Mouse (Mus musculus) urinary bladder, postnatal 25 days (tissue): ENCODE measurements around the gene Dppa5a.
A peak's percentile ranks its signal among the peaks of the same experiment; 100 is the strongest.
"Not testable (repeated sequence)": the region's sequence is repeated elsewhere in the genome, so short reads cannot be mapped to it uniquely, and the experiment has no call there.

Source experiments
- DNase-seq: peaks from one replicate; pipeline ENCODE4 v3.0.0; 2022; ENCODE audit warnings: low spot score

Dppa5a gene

GRCm38 (mm10) chr9:78367959-78368358 lies at the start of gene Dppa5a:
Gene Dppa5a, minus strand, starts transcription at chr9:78368177.
- DNase-seq = not testable (repeated sequence)

GRCm38 (mm10) chr9:78401596-78401995 lies 33.6 kb upstream of the Dppa5a start:
- no peak for DNase-seq

GRCm38 (mm10) chr9:78400570-78400969 lies 32.6 kb upstream of the Dppa5a start:
- DNase-seq = no peak

- DNase-seq = no peak
These were observed 28.5 kb upstream of the Dppa5a start for GRCm38 (mm10) chr9:78396517-78396916.

- peak; percentile 25 for DNase-seq
These were observed 27.8 kb upstream of the Dppa5a start, which contains the start of gene Ddx43 for GRCm38 (mm10) chr9:78395630-78396351. Gene Ddx43, plus strand, starts transcription at chr9:78395777.

- no peak for DNase-seq
These were observed 27.3 kb upstream of the Dppa5a start for GRCm38 (mm10) chr9:78395244-78395629.

- DNase-seq = no peak
These were observed 26.6 kb upstream of the Dppa5a start for GRCm38 (mm10) chr9:78394602-78395001.

GRCm38 (mm10) chr9:78393741-78394140 lies 25.8 kb upstream of the Dppa5a start:
- no peak for DNase-seq

- DNase-seq = no peak
These were observed 22.0 kb upstream of the Dppa5a start for GRCm38 (mm10) chr9:78389981-78390380.

GRCm38 (mm10) chr9:78386947-78387346 lies 19.0 kb upstream of the Dppa5a start:
- DNase-seq = no peak

- no peak for DNase-seq
These were observed 17.9 kb upstream of the Dppa5a start for GRCm38 (mm10) chr9:78385893-78386292.

- DNase-seq = no peak
These were observed 10.3 kb upstream of the Dppa5a start, which contains the start of gene Ooep for GRCm38 (mm10) chr9:78378113-78378785. Gene Ooep, minus strand, starts transcription at chr9:78378725.

- no peak for DNase-seq
These were observed 9.6 kb upstream of the Dppa5a start for GRCm38 (mm10) chr9:78377546-78377945.

GRCm38 (mm10) chr9:78375486-78375885 lies 7.5 kb upstream of the Dppa5a start:
- DNase-seq = no peak

- no peak for DNase-seq
These were observed 7.0 kb upstream of the Dppa5a start for GRCm38 (mm10) chr9:78374885-78375389.

GRCm38 (mm10) chr9:78374397-78374796 lies 6.4 kb upstream of the Dppa5a start:
- no peak for DNase-seq

GRCm38 (mm10) chr9:78372827-78373504 lies 5.0 kb upstream of the Dppa5a start:
- DNase-seq = no peak

- DNase-seq = no peak
These were observed 3.5 kb upstream of the Dppa5a start for GRCm38 (mm10) chr9:78371441-78371840.

GRCm38 (mm10) chr9:78369786-78370185 lies 1.8 kb upstream of the Dppa5a start:
- no peak for DNase-seq

- no peak for DNase-seq
These were observed 1.4 kb upstream of the Dppa5a start for GRCm38 (mm10) chr9:78369349-78369748.

- DNase-seq = no peak
These were observed 805 bp upstream of the Dppa5a start for GRCm38 (mm10) chr9:78368671-78369293.

- DNase-seq = no peak
These were observed 2.0 kb downstream of the Dppa5a start for GRCm38 (mm10) chr9:78365850-78366544.
